Mouse (Mus musculus) limb, embryonic 13.5 days (tissue): ENCODE results near the gene 1700010B08Rik. TPM values are rescaled to one million over a fixed set of nuclear protein-coding genes. Genes with fewer than 3 reads are reported as not detected.
"Not testable (repeated sequence)": the region's sequence is repeated elsewhere in the genome, so short reads cannot be mapped to it uniquely, and the experiment has no call there.

ENCODE experiments used
- ATAC-seq: fragments of 200-750 bp; cut with Nextera tagmentation; 2 replicates; pipeline ENCODE4 v1.8.0; 2017; ENCODE audit warnings: low read depth, moderate number of reproducible peaks, moderate TSS enrichment; ENCODE audit not compliant: low FRiP score
- H3K27ac ChIP-seq: fragments of 300-500 bp; sonication (generic); 2 replicates; pipeline ENCODE4 v1.5.1; 2015; ENCODE audit warnings: inconsistent platforms, mild to moderate bottlenecking, moderate library complexity
- H3K27me3 ChIP-seq: fragments of 300-500 bp; sonication (generic); 2 replicates; pipeline ENCODE4 v1.6.1; 2015; ENCODE audit warnings: mild to moderate bottlenecking, inconsistent platforms
- H3K36me3 ChIP-seq: fragments of 300-500 bp; sonication (generic); 2 replicates; pipeline ENCODE4 v1.6.1; 2015; ENCODE audit warnings: inconsistent platforms, mild to moderate bottlenecking, moderate library complexity
- H3K4me1 ChIP-seq: fragments of 300-500 bp; sonication (generic); 2 replicates; pipeline ENCODE4 v1.6.1; 2015; ENCODE audit warnings: inconsistent platforms
- H3K4me2 ChIP-seq: fragments of 300-500 bp; sonication (generic); replicated peaks from 2 replicates; pipeline ENCODE4 v1.6.1; 2015; ENCODE audit warnings: inconsistent platforms, mild to moderate bottlenecking, moderate library complexity
- H3K4me3 ChIP-seq: fragments of 300-500 bp; sonication (generic); 2 replicates; pipeline ENCODE4 v1.5.1; 2015; ENCODE audit warnings: moderate library complexity, mild to moderate bottlenecking, inconsistent platforms
- H3K9ac ChIP-seq: fragments of 300-500 bp; sonication (generic); 2 replicates; pipeline ENCODE4 v1.6.1; 2015; ENCODE audit warnings: mild to moderate bottlenecking, inconsistent platforms
- H3K9me3 ChIP-seq: fragments of 300-500 bp; sonication (generic); 2 replicates; pipeline ENCODE4 v1.6.1; 2016; ENCODE audit warnings: inconsistent platforms
- WGBS: fragments of 180-500 bp; shearing (Covaris S2); methylation state at CpG from one replicate; pipeline ENCODE4 v1.1.7; 2015; 5-methylcytosine and 5-hydroxymethylcytosine counted together
- polyA plus RNA-seq: library from polyadenylated mRNA; unstranded; fragments of >200 nt; fragmentation: Nextera tagmentation; extraction: Ambion mirVana; gene quantifications from 2 replicates; pipeline ENCODE4 v1.2.1, GENCODE M21; 2015

Gene 1700010B08Rik
- not detected in 2 replicates for polyA plus RNA-seq

DNA sequence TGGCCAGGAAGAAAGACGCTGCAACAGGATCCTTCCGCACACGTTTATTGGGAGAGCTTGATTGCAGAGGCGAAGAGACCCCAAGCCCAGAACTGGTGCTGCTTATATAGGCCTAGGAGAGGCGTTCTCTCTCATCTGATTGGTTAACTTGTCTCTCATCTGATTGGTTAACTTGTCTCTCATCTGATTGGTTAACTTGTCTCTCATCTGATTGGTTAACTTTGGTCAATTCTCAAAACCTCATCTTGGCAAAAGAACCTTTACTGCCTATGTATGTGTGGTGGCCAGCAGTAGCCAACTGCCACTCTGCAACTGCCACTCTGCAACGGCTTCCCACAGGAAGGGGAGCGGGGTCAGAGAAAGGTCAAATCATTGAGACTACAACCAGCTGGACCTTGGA, at the start of gene 1700010B08Rik:
Gene 1700010B08Rik, plus strand, starts transcription at position 301 of the 400 bp plus-strand sequence.
- H3K9me3 ChIP-seq, H3K27me3 ChIP-seq, H3K9ac ChIP-seq, ATAC-seq, H3K4me1 ChIP-seq, H3K27ac ChIP-seq, H3K4me3 ChIP-seq, H3K4me2 ChIP-seq, H3K36me3 ChIP-seq: not testable (repeated sequence)
- 85% methylated on average over 6 of the region's 7 CpGs for WGBS

DNA sequence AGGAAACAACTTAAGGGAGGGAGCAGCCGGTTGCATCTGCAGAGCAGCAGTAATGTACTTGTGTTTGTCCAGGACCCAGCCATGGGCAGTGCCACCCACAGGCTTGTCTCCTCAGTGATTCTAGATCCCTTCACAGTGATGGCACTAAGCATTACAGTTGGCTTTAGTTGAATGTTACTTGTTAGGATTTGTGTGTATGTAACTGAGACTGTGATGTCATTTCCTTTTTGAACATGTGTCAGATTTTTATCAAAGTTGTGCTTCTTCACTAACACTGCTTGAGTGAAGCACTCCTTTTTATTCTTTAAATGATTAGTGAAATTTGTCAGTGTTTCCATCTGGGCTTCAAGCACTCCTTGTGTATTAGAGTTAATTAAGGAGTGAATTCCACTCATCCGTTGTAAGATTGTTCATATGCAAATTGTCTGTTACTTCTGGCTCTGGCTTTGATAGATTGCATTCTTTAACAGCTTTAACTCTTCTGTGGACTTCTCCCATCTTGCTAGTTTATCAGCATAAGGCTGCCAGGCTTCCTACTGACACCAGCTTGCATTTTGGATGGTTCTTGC, 46.8 kb upstream of the 1700010B08Rik start:
- Histone ChIP-seq H3K4me3 (no peak overlapping the region), H3K27ac (no peak overlapping the region), H3K36me3 (peaks cover 35% of the 10 kb centered on the region), H3K9ac (no peak overlapping the region), H3K9me3 (no peaks in the 10 kb centered on the region), H3K4me2 (no peak overlapping the region), H3K4me1 (no peaks in the 10 kb centered on the region; the same call in 1 of the 2 replicates), H3K27me3 (no peaks in the 10 kb centered on the region)
- no peak for ATAC-seq
- 79% methylated on average over 2 of the region's 2 CpGs for WGBS

DNA sequence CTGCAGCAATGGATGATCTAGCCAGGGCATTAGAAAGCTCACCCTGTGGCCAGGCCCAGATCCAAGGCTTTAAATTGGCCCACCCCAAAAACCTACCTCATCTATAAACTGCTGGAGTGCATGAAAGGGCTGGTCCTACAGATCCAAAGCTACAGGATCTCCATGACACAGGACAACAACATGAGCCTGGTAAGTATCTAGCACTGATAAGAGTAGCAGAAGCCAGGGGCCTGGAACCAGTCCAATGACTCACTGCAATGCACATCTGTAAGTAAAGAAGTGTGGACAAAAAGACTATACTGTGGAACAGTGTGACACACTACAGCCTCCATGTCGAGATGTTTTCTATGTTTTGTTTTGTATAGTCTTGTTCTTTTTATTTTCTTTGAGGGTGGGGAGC, 45.7 kb upstream of the 1700010B08Rik start:
- no peak overlapping the region for H3K27ac ChIP-seq
- H3K9ac ChIP-seq = no peak overlapping the region
- no peak for ATAC-seq
- H3K36me3 ChIP-seq = peaks cover 33% of the 10 kb centered on the region
- H3K4me2 ChIP-seq = no peak overlapping the region
- no peak overlapping the region for H3K4me3 ChIP-seq
- no peaks in the 10 kb centered on the region for H3K27me3 ChIP-seq
- H3K9me3 ChIP-seq = no peaks in the 10 kb centered on the region
- WGBS = 98% methylated on average over 1 of the region's 1 CpGs
- H3K4me1 ChIP-seq = no peaks in the 10 kb centered on the region; the same call in 1 of the 2 replicates

DNA sequence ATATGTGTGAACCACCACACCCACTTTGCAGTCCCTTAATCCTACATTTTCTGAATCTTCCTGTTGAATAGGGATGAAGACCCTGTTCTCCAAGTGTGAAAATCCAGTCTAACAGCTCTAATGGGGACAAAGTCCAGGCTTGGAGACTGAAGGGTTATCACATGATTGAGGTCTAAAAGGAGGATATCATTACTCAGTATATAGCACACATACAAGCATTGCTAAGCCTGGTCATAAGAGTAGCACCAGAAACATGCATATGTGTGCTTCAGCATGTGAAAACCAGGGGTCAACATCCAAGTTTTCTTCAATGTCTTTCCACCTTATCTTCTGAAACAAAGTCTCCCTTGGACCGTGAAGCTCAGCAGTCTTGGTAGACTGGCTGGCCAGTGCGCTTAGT, 40.6 kb upstream of the 1700010B08Rik start:
- H3K4me2 ChIP-seq = no peak overlapping the region
- 91% methylated on average over 2 of the region's 2 CpGs for WGBS
- H3K27me3 ChIP-seq = no peaks in the 10 kb centered on the region
- no peak overlapping the region for H3K4me3 ChIP-seq
- H3K9me3 ChIP-seq = no peaks in the 10 kb centered on the region
- no peak for ATAC-seq
- peaks cover 30% of the 10 kb centered on the region for H3K36me3 ChIP-seq
- no peak overlapping the region for H3K9ac ChIP-seq
- H3K27ac ChIP-seq = no peak overlapping the region
- no peaks in the 10 kb centered on the region for H3K4me1 ChIP-seq

DNA sequence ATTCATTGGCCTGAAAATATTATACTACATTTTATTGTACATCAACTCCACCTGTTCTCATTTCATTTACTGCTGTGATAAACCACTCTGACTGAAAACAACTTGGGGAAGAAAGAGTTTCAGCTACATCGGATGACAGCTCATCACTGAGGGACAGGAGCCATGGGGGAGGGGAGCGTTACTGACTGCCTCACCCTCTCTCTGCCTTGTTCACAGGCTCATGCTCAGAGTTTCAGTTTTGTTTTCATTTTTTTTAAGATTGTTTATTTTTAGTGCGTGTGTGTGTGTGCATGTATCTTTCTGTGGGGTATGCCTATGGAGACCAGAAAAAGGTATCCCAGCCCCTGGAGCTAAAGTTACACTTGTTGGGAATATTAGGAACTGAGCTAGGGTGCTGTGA, 40.0 kb upstream of the 1700010B08Rik start:
- H3K27me3 ChIP-seq = no peaks in the 10 kb centered on the region
- H3K9me3 ChIP-seq = no peaks in the 10 kb centered on the region
- peaks cover 28% of the 10 kb centered on the region for H3K36me3 ChIP-seq
- no peak overlapping the region for H3K9ac ChIP-seq
- H3K4me3 ChIP-seq = no peak overlapping the region
- no peak overlapping the region for H3K4me2 ChIP-seq
- H3K27ac ChIP-seq = no peak overlapping the region
- no peak for ATAC-seq
- WGBS = 76% methylated on average over 3 of the region's 3 CpGs
- H3K4me1 ChIP-seq = no peaks in the 10 kb centered on the region

DNA sequence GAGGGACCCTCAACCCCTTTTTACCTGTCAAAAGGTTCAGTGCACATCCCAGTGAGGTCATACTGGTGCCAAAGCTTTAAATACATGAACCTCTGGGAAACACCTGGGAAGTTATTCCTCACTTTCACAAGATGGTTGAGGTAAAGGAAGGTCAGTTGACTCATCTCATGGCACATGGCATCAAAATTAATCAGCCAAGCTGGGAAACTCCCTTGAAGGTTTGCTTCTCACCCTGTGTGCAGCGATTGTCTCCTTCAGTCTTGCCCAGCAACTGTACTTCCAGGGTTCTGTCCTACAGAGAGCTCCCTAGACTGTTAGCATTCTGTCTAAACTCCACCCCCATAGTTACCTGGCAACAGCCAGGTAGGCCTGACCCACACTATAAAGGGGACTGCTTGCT, 39.1 kb upstream of the 1700010B08Rik start:
- Histone ChIP-seq H3K36me3 (peaks cover 24% of the 10 kb centered on the region), H3K9ac (no peak overlapping the region)
- 79% methylated on average over 1 of the region's 1 CpGs for WGBS

DNA sequence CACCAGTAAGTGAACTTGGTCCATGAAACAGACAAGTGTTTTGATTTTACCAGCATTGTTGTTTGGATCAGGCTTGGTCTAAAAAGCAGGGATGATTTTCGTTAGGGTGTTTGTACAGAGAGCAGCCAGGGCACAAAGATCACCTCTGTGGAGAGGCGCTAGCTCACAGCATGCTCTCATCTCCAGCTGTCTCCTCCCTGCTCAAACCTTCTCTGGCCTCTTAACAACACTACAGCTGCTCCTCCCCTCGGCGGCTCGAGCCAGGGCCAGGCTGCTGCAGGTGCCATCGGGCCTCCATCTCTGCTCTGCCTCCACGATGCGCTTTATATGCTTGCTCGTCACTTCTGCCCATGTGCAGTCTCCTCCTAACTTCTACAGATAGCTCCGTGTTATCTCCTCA, 36.4 kb upstream of the 1700010B08Rik start:
- Histone ChIP-seq H3K27me3 (no peaks in the 10 kb centered on the region), H3K4me3 (no peak overlapping the region), H3K4me1 (0 out of 2 replicates have a peak, but pooled peaks cover 2% of the 10 kb centered on the region), H3K27ac (no peak overlapping the region), H3K9ac (no peak overlapping the region; the same call in 1 of the 2 replicates), H3K9me3 (no peaks in the 10 kb centered on the region), H3K4me2 (no peak overlapping the region), H3K36me3 (peaks cover 24% of the 10 kb centered on the region)
- ATAC-seq = no peak
- 70% methylated on average over 10 of the region's 10 CpGs for WGBS

More for the DNA sequence above, 39.1 kb upstream of the 1700010B08Rik start:
- H3K9me3 ChIP-seq = no peaks in the 10 kb centered on the region
- no peaks in the 10 kb centered on the region for H3K4me1 ChIP-seq
- no peak for ATAC-seq
- H3K27ac ChIP-seq = no peak overlapping the region
- H3K4me3 ChIP-seq = no peak overlapping the region
- no peaks in the 10 kb centered on the region for H3K27me3 ChIP-seq
- no peak overlapping the region for H3K4me2 ChIP-seq

DNA sequence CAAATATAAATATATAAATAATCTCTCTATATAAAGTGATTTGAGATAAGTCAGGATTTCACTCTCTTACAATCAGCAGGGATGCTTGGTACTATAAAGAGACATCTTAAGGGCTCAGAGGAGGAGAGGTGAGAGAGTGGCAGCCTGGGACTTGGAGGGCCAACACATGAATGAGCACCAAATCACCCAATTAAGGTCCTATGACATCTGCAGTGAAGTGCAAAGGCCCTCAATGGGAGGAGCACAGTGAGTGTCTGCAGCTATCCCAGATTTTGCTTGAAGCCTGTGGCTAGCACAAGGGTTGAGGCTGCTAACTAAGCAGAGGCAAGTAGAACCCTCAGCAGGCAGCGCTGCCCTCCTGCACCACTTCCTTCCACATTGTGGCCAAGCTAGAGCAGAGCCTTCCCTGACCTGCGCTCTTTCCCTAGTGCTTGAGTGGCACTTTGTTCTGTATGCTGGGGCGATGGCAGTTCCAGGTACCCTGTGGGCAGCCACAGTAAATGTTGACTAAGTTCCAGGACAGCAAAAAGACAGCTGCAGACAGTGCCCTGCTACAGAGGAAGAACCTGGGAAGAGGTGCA, 33.3 kb upstream of the 1700010B08Rik start:
- H3K9me3 ChIP-seq = no peaks in the 10 kb centered on the region
- WGBS = 95% methylated on average over 3 of the region's 3 CpGs
- H3K4me3 ChIP-seq = no peak overlapping the region
- no peak overlapping the region for H3K4me2 ChIP-seq
- H3K36me3 ChIP-seq = peaks cover 49% of the 10 kb centered on the region
- no peak overlapping the region for H3K27ac ChIP-seq
- 0 out of 2 replicates have a peak, but pooled peaks cover 3% of the 10 kb centered on the region for H3K4me1 ChIP-seq
- H3K9ac ChIP-seq = no peak overlapping the region
- no peaks in the 10 kb centered on the region for H3K27me3 ChIP-seq
- no peak for ATAC-seq

DNA sequence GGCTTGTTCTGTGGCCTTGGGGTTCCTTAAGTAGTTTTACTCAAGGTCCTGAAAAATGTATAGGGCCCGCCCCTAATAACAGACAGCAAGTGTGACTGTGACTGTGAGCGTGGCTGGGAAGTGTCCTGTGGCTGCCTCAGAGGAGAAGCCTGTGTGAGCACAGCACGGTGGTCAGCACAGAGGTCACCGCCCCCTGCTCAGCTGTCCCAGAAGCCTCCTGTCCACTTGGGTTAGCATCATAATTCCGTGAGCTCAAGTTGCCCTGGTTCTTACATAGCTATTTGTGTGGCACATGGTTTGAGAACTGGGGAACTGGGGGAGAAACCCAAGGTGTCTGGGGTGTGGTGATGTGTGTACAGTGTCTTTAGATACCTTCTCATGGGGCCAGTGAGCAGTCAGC, 31.9 kb upstream of the 1700010B08Rik start:
- H3K4me1 ChIP-seq = 0 out of 2 replicates have a peak, but pooled peaks cover 9% of the 10 kb centered on the region
- 77% methylated on average over 5 of the region's 5 CpGs for WGBS
- H3K27me3 ChIP-seq = no peaks in the 10 kb centered on the region
- no peak overlapping the region for H3K4me3 ChIP-seq
- H3K4me2 ChIP-seq = no peak overlapping the region
- no peaks in the 10 kb centered on the region for H3K9me3 ChIP-seq
- no peak for ATAC-seq
- peaks cover 52% of the 10 kb centered on the region for H3K36me3 ChIP-seq
- H3K27ac ChIP-seq = no peak overlapping the region
- H3K9ac ChIP-seq = no peak overlapping the region

DNA sequence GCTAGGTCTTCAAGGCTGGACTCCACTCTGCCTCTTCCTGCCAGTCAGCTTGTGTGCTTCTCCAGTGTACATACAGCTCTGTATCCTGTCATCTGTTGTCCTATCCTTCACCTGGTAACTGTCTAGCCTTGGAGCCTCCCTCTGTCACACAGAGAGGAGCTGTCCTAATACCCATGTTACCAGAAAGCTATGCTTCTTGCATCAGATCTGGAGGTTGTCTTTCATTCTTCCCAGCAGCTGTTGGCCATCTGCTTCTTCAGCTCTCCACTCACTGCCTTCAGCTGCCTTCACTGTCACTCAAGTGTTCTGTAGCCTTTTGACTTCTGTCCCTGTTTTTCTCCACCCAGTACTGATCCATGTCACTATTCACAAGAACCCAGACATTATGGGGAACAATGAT, 29.4 kb upstream of the 1700010B08Rik start:
- no peak overlapping the region for H3K27ac ChIP-seq
- H3K27me3 ChIP-seq = no peaks in the 10 kb centered on the region
- ATAC-seq = peak; percentile 49
- H3K9me3 ChIP-seq = no peaks in the 10 kb centered on the region
- H3K36me3 ChIP-seq = peaks cover 54% of the 10 kb centered on the region
- no peak overlapping the region for H3K9ac ChIP-seq
- no peak overlapping the region for H3K4me2 ChIP-seq
- 0 out of 2 replicates have a peak, but pooled peaks cover 9% of the 10 kb centered on the region for H3K4me1 ChIP-seq
- H3K4me3 ChIP-seq = no peak overlapping the region

DNA sequence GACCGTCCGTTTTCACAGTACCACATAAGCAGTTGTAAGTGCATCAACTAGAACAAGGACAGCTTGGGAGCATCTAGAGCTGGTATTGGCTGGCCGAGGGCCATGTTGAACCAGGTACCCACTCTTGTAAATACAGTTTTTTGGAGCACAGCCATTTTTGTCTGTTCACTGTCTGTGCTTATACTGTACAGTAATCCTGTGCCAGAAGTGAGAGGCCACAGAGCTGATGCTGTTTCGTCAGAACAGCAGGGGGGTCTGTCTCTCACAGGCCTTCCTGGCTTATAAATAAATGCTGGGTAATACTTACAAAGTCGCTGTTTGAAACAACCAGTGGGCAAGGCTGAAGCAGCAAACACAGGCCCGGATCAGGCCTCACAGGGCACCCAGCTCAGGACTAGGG, 27.5 kb upstream of the 1700010B08Rik start:
- Histone ChIP-seq H3K36me3 (peaks cover 73% of the 10 kb centered on the region), H3K27ac (no peak overlapping the region), H3K9me3 (no peaks in the 10 kb centered on the region), H3K4me1 (0 out of 2 replicates have a peak, but pooled peaks cover 9% of the 10 kb centered on the region), H3K4me2 (no peak overlapping the region), H3K27me3 (no peaks in the 10 kb centered on the region), H3K9ac (no peak overlapping the region), H3K4me3 (no peak overlapping the region)
- no peak for ATAC-seq
- WGBS = 82% methylated on average over 6 of the region's 6 CpGs

DNA sequence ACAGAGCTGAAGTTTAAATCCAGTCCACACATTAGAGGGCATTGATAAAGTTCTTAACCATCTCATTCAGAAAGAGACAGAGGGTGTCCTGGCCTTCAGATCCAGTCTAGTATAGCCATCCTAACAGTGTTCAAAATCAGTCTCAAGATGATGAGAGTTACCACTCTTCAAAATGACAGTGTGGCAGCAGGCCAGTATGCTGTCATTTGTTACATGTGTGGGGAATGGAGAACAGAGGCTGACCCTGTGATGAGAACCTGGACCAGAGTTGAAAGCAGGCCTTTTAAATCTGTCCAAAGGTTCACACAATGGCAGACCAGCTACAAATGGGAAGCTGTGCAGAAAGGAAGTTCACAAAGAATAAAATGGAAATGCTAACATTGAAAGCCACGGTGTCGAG, 26.5 kb upstream of the 1700010B08Rik start:
- Histone ChIP-seq H3K27ac (no peak overlapping the region), H3K27me3 (no peaks in the 10 kb centered on the region), H3K4me1 (0 out of 2 replicates have a peak, but pooled peaks cover 7% of the 10 kb centered on the region), H3K36me3 (peaks cover 82% of the 10 kb centered on the region), H3K9ac (no peak overlapping the region), H3K4me2 (no peak overlapping the region), H3K4me3 (no peak overlapping the region), H3K9me3 (no peaks in the 10 kb centered on the region)
- 94% methylated on average over 2 of the region's 2 CpGs for WGBS
- no peak for ATAC-seq

DNA sequence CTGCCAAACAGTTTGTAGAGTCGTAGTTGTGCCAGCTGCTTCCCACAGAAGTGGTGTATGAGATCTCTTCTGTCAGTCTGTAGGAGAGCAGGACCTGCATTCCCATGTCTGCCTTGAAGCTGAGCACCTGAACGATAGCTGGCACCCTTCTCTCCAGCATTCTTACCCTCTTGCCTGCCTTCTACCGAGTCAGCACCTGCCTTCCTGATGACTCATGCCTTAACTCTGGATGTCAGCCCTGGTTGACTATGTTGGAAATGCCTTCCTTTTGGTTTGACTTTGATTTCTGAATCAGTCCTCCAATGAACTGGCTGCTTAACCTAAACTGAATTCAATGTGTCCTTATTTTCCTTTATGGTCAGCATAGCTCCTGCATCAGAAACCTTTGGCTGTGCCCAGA, 20.4 kb upstream of the 1700010B08Rik start:
- peaks cover 84% of the 10 kb centered on the region for H3K36me3 ChIP-seq

More for the DNA sequence above, 20.4 kb upstream of the 1700010B08Rik start:
- no peak for ATAC-seq
- Histone ChIP-seq H3K4me2 (no peak overlapping the region), H3K4me3 (no peak overlapping the region), H3K27ac (no peak overlapping the region), H3K4me1 (peaks cover 26% of the 10 kb centered on the region), H3K9me3 (no peaks in the 10 kb centered on the region), H3K27me3 (no peaks in the 10 kb centered on the region), H3K9ac (no peak overlapping the region)
- WGBS = 85% methylated on average over 3 of the region's 3 CpGs
